Mouse (Mus musculus) CD4-positive helper T cell, adult 2 months (primary cell): ENCODE measurements around the gene Pnpla1.
A peak's percentile ranks its signal among the peaks of the same experiment; 100 is the strongest.

Source experiments
- DNase-seq: peaks from one replicate; pipeline ENCODE4 v3.0.0-alpha.2; 2012; ENCODE audit warnings: low read depth, missing footprints, low spot score

Pnpla1 gene

GRCm38 (mm10) chr17:28843665-28844064 lies 14.5 kb upstream of the Pnpla1 start:
- DNase-seq = no peak

DNA sequence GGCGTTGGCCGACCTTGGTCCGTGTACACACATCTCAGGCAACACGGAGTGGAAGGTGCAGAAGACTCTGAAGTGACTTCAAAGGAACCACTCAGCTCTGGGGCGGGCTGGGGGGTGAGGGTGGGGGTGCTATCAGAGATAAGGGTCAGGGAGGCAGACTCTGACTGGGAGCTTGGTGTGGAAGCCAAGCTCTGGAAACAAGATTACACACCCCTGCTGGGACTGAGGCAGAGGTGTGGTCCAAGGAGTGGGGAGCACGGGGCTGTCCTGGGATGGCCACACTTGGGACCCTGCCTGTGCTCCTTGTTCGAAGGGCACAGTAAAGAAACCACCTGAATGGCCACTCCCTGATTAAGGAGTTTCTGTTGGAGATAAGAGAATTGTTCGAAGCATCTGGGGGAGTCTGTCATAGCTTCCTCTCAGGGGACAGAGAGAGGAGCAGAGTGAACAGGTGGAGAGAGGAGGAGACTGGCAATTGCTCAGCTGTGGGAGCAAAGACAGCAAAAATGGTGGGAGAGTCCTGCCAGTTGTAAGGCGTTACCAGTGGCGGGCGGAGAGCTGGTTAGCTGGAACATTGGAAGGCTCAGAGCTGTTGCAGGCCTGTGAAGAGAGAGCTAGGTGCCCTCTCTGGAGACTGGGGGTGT lies 11.1 kb upstream of the Pnpla1 start:
- DNase-seq = no peak

GRCm38 (mm10) chr17:28850511-28850910 lies 7.7 kb upstream of the Pnpla1 start:
- DNase-seq = no peak

GRCm38 (mm10) chr17:28854377-28854776 lies 3.8 kb upstream of the Pnpla1 start:
- DNase-seq = no peak

DNA sequence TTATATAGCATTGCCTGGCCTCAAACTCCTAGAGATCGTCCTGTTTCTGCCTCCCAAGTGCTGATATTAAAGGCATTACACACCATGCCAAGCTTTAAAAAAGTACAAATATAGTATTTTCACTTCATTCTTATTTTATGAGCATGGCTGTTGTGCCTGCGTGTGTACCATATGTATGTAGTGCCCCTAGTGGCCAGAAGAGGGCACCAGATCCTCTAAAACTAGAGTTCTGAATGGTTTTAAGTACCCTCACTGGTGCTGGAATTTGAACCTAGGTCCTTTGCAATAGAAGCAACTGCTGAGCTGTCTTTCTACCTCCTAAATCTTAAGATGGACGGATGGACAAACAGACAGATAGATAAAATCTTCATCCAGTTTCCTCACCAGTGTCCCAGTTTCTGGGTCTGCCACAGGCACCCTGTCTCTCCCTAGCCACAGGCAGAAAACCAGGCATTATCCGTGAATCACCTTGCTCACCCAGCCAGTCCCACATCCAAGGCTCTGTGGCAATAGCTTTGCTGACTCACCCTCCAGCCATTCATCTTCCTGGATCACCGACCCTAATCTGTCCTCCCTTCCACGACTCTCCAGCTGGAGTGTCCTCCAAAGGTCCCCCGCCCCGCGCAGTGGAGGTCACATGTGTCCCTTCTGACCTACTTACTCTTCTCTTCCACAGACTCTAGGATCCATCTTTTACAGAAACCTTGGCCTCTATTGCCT lies 2.9 kb upstream of the Pnpla1 start:
- peak; percentile 47 for DNase-seq

DNA sequence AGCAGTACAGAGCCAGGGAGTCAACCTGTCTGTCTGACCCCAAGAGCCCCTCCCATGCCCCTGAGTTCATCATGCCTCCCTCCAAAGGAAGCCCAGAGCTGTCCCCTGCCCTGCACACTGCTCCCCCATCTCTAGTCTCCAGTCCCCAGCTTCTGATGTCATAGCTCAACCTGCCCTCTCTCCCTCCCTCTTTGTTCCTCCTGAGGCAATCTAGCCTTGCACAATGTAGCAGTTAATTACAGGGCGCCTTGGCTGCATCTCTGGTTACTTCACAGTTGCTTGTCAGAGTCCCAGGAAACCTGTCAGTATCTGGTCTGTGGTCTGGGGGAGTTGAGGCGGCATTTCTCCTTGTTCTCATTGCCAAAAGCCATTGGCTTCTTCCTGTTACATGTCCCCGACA lies 2.2 kb upstream of the Pnpla1 start:
- no peak for DNase-seq

- no peak for DNase-seq
Observed at GRCm38 (mm10) chr17:28863926-28864325, 5.7 kb downstream of the Pnpla1 start.

DNA sequence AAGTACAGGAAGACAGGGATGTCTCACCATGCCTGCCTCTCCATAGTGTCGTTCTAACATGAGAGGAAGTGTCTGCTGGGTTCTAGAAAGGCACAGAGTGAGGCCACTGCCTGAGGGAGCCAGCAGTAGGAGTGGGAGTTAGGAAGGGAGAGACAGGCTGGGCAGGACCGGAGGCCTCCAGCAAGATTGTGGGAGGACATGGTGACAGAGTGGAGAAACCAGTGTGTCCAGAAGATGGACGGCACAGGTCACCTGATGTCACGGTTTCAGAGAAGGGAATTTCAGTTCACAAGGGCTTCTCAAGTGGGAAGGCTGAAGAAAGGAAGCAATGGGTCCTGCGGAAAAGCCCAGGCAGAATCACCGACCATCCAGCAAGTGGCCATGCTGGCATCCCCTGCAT lies 6.3 kb downstream of the Pnpla1 start:
- DNase-seq = no peak

- no peak for DNase-seq
Observed at GRCm38 (mm10) chr17:28866921-28867320, 8.7 kb downstream of the Pnpla1 start.

GRCm38 (mm10) chr17:28867381-28867780 lies 9.2 kb downstream of the Pnpla1 start:
- DNase-seq = no peak

DNA sequence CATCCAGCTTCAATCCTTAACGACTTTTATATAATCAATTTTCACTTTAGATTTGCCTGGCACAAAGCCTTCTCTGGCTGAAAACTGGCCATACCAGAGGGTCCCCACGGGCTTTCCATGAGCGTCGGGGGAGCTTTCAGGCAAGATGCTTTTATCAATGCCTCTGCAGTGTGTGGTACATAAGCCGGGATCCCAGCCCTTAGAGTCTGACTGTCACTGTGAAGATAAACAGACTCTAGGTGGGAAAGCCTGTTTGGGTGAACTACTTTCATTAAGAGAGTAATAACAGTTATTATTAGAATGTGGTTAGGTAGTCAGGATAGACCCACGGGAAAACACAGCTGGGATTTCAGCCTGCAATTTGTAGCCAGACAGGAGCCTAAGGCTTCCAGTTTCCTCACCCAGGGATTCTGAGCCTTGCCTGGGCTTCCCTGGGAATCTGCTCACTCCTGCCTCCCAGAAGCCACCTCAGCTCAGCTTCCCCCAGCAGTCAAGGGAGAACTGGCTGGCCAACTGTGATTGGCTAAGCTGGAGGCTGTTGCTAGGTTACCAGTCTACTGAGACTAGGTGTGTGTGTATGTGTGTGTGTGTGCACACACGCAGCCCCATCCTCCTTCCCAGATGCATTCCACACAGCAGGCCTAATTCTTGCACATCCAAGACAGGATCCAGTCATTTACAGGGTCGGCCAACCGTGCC lies 11.3 kb downstream of the Pnpla1 start:
- no peak for DNase-seq

GRCm38 (mm10) chr17:28870435-28870834 lies 12.2 kb downstream of the Pnpla1 start:
- no peak for DNase-seq

DNA sequence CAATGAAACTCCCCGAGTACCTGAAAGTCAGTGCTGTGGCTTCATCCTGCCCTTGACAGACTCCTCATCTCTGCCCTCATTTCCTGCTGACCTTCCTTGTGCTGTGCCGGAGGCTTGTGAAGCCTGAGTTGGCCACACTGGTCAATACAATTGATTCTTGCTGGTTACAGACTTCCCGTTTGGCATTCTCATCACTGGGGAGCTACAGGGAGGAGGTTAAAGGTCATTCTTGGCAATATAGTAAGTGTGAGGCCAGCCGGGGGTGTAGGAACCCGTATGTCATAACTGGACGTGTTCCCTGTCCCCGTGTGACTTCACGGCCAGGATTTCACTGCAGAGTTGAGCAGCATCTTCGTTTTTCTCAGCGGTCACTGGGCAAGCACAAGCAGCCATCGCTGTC lies 13.6 kb downstream of the Pnpla1 start:
- no peak for DNase-seq

- DNase-seq = no peak
Observed at GRCm38 (mm10) chr17:28872322-28872721, 14.1 kb downstream of the Pnpla1 start.

DNA sequence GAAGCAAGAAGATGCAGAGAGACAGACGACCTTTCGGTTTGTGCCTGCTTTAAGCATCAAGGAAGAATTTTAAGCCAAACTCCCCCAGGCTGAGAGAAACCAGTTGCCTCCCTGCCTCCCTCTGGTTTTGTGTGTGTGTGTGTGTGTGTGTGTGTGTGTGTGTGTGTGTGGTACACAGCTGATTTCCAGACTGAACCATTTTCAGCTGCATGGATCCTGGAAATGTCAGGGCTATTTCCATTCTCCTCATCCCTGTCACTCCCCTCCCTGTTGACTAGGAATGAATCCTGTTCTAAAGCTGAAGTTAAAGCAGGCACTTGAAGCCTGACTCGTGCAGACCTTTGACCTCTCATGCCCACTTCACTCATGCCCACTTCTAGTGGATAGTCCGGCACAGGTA lies 16.0 kb downstream of the Pnpla1 start:
- DNase-seq = no peak

DNA sequence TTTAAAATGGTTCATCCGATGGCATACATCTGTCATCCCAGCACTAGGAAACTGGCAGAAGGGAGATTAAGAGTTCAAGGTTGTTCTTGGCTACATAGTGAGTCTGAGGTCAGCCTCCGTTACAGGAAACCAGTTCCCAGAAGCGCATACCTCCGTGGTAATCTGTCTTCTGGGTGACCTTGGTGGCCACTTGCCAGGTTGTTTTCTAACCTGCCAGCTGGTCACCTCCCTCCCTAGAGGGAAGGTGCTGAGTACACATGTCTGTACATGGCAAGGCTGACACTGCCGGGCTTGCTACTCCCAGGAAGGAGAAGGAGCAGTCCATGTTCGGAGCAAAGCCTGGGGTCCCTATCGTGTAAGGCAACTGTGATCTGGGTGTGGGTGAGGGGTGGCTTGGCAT lies 16.6 kb downstream of the Pnpla1 start:
- DNase-seq = no peak

DNA sequence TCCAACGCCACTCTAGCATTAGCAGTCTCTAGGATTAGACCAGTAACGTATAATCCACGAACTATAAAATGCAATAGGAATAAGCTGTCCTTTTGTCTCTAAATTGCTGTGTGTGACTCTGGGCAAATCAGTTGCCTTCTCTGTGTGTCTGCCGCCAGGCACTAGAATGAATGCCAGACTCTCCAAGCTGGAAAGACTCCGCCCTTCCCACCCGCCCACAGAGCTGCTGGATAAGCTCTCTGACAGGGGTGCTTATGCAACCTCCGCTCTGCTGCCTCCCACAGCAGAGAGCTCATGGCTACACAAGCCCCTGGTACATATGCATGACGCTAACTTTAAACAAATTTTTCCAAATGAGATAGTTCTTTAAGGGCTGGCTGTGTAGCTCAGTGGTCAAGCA lies 17.1 kb downstream of the Pnpla1 start:
- no peak for DNase-seq

- DNase-seq = no peak
Observed at GRCm38 (mm10) chr17:28876331-28876730, 18.1 kb downstream of the Pnpla1 start.

DNA sequence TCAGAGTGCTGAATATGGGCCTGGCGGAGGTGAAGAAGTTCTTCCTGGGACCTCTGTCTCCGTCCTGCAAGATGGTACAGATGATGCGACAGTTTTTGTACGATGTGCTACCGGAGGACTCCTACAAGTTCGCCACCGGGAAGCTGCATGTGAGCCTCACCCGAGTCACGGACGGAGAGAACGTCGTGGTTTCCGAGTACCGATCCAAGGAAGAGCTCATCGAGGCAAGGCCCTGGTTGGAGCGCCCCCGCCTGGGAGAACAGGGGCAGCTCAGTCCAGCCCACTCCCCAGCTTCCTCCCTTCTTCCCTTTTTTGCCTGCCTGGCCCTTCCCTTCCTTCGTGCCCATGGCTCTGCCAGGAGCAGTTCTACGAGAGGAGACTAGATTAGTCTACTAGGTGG lies 18.6 kb downstream of the Pnpla1 start:
- no peak for DNase-seq

DNA sequence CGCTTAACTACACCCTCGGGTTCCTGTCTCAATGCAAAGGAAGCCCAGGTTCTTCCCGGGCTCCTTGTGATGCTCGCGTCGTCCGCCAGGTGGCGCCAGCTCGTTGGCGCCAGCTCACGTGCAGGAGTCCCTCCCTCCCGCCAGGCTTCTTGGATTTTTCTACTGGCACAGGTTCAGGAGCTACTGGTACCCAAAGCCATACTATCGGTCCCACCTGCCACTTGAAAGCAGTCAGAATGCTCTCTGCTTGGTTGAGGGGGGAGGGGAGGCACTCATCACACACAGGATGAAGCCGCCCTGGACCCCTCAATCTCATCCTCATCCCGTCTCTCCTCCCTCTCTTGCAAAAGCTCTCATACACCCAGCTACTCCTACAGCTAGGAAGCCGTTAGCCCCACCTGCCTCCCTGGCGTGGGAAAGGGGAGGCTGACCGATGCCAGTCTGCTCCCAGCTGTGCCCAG lies 21.8 kb downstream of the Pnpla1 start:
- DNase-seq = peak; percentile 80

GRCm38 (mm10) chr17:28882316-28882715 lies 24.1 kb downstream of the Pnpla1 start:
- DNase-seq = peak; percentile 88

DNA sequence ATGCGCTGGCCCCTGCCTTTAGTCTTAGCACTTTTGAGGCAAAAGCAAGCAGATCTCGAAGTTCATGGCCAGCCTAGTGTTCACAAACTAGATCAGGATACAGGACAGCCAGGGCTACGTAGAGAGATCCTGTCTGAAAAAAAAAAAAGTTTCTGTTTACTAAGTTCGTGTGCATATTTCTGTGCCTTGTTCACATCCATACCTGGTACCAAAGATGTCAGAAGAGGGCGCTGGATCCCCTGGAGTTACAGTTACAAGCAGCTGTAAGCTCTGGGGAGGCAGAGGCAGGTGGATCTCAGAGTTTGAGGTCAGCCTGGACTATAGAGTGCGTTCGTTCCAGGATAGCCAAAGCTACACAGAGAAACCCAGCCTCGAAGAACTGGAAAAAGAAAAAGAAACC lies 24.6 kb downstream of the Pnpla1 start:
- peak; percentile 53 for DNase-seq
